Comparison of ENCODE assay signal across 32 mouse cellular contexts in genomic region chrX:106704590-106704989, GRCm38 (mm10).
A peak's percentile ranks its signal among the peaks of the same experiment; 100 is the strongest.
DNase-seq lines count a peak whose midpoint lies in the region; ATAC-seq and TF ChIP-seq lines count a peak whose summit lies in the region.
"Had no signal": no experiment of that assay in that cellular context is flagged by ENCODE, and none has a peak within 500 bp of the region (broad histone marks: within the 10 kb centered on the region; RNA-seq: fewer than 3 reads in every experiment).

No protein-coding gene starts in this region.

- no peak overlapping the region for H3K4me3 ChIP-seq in lung, postnatal 0 days (ENCODE audit: low read depth, low read length)
- H3K4me3 ChIP-seq: embryonic facial prominence, embryonic 13.5 days; forebrain, embryonic 10.5 days; heart, embryonic 10.5 days; hindbrain, embryonic 13.5 days; limb, embryonic 10.5 days; limb, embryonic 15.5 days; liver, embryonic 13.5 days; megakaryocyte, embryonic 14.5 days; midbrain, embryonic 12.5 days; neural tube, embryonic 12.5 days had no signal

- no peaks in the 10 kb centered on the region for H3K27me3 ChIP-seq in lung, postnatal 0 days (replicated peaks; ENCODE audit: insufficient read depth, low read length)
- H3K27me3 ChIP-seq: embryonic facial prominence, embryonic 13.5 days; hindbrain, embryonic 13.5 days; limb, embryonic 15.5 days; liver, embryonic 13.5 days; midbrain, embryonic 12.5 days; neural tube, embryonic 12.5 days had no signal

- TF ChIP-seq CTCF in lung, postnatal 0 days (IDR thresholded peaks at IDR 0.05), result no peak

- H3K36me3 ChIP-seq in lung, postnatal 0 days (ENCODE audit: insufficient read depth, low read length), result no peaks in the 10 kb centered on the region
- H3K36me3 ChIP-seq: embryonic facial prominence, embryonic 13.5 days; forebrain, embryonic 10.5 days; heart, embryonic 10.5 days; hindbrain, embryonic 13.5 days; limb, embryonic 10.5 days; limb, embryonic 15.5 days; liver, embryonic 13.5 days; midbrain, embryonic 12.5 days; neural tube, embryonic 12.5 days had no signal

- H3K9ac ChIP-seq in lung, postnatal 0 days (replicated peaks; ENCODE audit: low read depth), result no peak overlapping the region
- H3K9ac ChIP-seq: embryonic facial prominence, embryonic 13.5 days; hindbrain, embryonic 13.5 days; limb, embryonic 15.5 days; liver, embryonic 13.5 days; midbrain, embryonic 12.5 days; neural tube, embryonic 12.5 days had no signal

- peak; percentile 97 for ATAC-seq in activated CD4-positive, CD25-positive, alpha-beta regulatory T cell, adult 4 months
- peak; percentile 95 for ATAC-seq in megakaryocyte, adult 5-6 weeks (ENCODE audit: poor library complexity, severe bottlenecking)
- ATAC-seq in neutrophil, adult 5-6 weeks (ENCODE audit: extremely low read depth, insufficient number of reproducible peaks, low FRiP score, poor library complexity, severe bottlenecking), result 0 out of 2 replicates have a peak, but pooled peaks have one; percentile 30
- ATAC-seq in lung, postnatal 0 days, result no peak
- ATAC-seq: forebrain, embryonic 16.5 days had no signal

- no peak overlapping the region for H3K27ac ChIP-seq in lung, postnatal 0 days (ENCODE audit: low read length)
- H3K27ac ChIP-seq: embryonic facial prominence, embryonic 13.5 days; forebrain, embryonic 10.5 days; heart, embryonic 10.5 days; hindbrain, embryonic 13.5 days; limb, embryonic 10.5 days; limb, embryonic 15.5 days; liver, embryonic 13.5 days; midbrain, embryonic 12.5 days; neural tube, embryonic 12.5 days had no signal

- no peak overlapping the region for H3K4me2 ChIP-seq in lung, postnatal 0 days (replicated peaks; ENCODE audit: low read depth, low read length)
- H3K4me2 ChIP-seq: embryonic facial prominence, embryonic 13.5 days; hindbrain, embryonic 13.5 days; limb, embryonic 15.5 days; liver, embryonic 13.5 days; midbrain, embryonic 12.5 days; neural tube, embryonic 12.5 days had no signal

- intact Hi-C loops in heart, postnatal 14 days (cut with DNase I), result no loop called here

- H3K9me3 ChIP-seq in lung, postnatal 0 days (ENCODE audit: low read length), result no peaks in the 10 kb centered on the region
- H3K9me3 ChIP-seq: embryonic facial prominence, embryonic 13.5 days; forebrain, embryonic 10.5 days; heart, embryonic 10.5 days; hindbrain, embryonic 13.5 days; limb, embryonic 10.5 days; limb, embryonic 15.5 days; liver, embryonic 13.5 days; midbrain, embryonic 12.5 days; neural tube, embryonic 12.5 days had no signal

- no peaks in the 10 kb centered on the region for H3K4me1 ChIP-seq in lung, postnatal 0 days (ENCODE audit: insufficient read depth, low read depth, low read length)
- H3K4me1 ChIP-seq: embryonic facial prominence, embryonic 13.5 days; forebrain, embryonic 10.5 days; heart, embryonic 10.5 days; hindbrain, embryonic 13.5 days; limb, embryonic 10.5 days; limb, embryonic 15.5 days; liver, embryonic 13.5 days; megakaryocyte, embryonic 14.5 days; midbrain, embryonic 12.5 days; neural tube, embryonic 12.5 days had no signal

- TF ChIP-seq EP300 in lung, postnatal 0 days (IDR thresholded peaks at IDR 0.05), result no peak

- DNase-seq in lung, postnatal 36 days, result peak; percentile 0
- DNase-seq in lung, postnatal 4 days, result no peak
- DNase-seq in lung, postnatal 0 days (ENCODE audit: low spot score), result no peak
- DNase-seq in layer of hippocampus, adult 9-10 months (ENCODE audit: low spot score), result no peak
- DNase-seq in heart, postnatal 14 days, result no peak
- DNase-seq: adrenal gland, postnatal 14 days; cerebellum, adult 11 months; cerebellum, adult 9-10 months; cerebellum, postnatal 36 days; gastrocnemius, postnatal 10 days; heart, adult 11 months; heart, postnatal 4 days; kidney, adult 11 months; kidney, postnatal 36 days; layer of hippocampus, postnatal 36 days; liver, embryonic 13.5 days; lung, adult 18-20 months; lung, postnatal 10 days; thymus, postnatal 25 days had no signal

- 69% methylated on average over 3 of the region's 3 CpGs for WGBS in lung, postnatal 0 days
